Mouse (Mus musculus) mesoderm, embryonic 11.5 days (tissue): ENCODE data around the gene Nrf1.
A peak's percentile ranks its signal among the peaks of the same experiment; 100 is the strongest.

ENCODE experiments used
- DNase-seq: peaks from one replicate; pipeline ENCODE4 v3.0.0-alpha.2; 2012; ENCODE audit warnings: low read depth, low spot score

Nrf1 gene

DNA sequence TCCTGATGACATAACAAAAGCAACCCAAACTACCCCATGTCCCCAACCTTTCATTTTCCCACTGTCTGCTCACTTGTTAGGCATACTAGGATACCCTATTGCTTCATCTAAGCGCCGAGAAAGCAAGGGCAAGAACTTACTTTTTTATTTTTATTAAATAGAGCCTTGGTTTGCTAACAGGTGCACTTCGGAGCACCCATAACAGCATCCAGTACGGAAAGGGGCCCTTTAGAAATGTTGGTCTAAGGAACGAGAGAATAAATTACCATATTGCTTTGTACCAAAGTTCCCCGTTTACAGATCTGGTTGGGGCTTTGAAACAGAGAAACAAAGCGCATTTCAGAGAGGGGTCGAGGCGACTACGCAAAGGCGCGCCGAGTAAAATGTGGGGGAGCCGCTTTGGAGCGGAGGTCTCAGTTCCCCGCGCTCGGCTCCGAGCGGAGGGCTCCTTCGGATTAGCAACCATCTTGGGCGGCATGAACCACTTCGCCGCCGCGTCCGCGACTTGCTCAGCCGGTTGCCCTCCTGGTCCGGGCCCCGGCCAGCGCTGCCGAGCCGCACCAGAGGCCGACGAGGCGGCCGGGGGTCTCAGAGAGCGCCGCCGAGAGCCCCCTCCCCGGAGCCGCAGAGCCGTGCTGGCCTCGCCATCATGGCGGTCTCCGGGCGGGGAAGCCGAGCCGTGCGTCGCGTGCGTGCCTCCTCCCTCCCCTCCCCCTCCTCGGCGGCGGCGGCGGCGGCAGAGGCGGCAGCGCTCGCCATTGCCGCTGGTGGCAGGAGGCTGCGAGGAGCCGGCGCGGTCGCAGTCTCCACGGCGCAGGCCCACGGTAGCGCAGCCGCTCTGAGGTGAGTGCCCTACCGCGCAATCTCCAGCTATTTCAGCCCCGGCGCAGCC lies at the start of gene Nrf1:
Gene Nrf1, plus strand, starts transcription at position 718 of the 892 bp plus-strand sequence.
- peak; percentile 88 for DNase-seq

DNA sequence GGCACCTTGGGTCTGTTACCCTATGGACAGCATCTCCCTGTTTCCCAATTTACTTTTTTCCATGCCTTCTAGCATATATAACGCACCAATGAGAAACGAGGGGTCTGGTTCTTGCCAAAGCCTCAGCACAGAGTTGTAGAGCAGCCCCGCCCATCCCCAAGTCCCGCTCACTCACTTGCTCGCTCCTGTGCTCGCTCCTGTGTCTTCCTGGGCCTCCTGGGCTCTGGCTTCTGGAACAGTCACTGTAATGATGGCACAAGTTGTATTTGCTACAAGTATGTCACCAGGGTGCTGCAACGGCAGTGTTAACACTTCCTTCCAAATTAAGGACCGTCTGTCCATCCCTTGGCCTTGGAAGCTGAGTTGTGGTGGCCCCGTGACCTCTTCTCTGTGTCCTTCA lies 49.6 kb upstream of the Nrf1 start:
- no peak for DNase-seq

DNA sequence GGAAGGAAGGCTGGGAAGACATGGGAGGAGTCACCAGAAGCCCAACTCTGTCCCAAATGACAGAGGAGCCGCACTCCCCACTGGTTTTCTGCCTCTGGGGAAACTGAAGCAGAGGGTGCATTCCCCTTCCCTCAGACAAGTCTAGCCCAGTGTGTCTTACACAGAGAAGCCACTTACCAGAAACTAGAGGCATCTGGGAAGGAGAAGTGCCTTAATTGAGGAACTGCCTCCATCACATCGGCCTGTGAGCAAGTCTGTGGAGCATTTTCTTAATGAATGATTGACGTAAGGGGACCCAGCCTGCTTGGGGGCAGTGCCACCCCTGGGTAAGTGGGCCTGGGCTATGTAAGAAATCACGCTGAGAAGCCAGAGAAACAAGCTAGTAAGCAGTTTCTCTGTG lies 49.0 kb upstream of the Nrf1 start:
- DNase-seq, result no peak

DNA sequence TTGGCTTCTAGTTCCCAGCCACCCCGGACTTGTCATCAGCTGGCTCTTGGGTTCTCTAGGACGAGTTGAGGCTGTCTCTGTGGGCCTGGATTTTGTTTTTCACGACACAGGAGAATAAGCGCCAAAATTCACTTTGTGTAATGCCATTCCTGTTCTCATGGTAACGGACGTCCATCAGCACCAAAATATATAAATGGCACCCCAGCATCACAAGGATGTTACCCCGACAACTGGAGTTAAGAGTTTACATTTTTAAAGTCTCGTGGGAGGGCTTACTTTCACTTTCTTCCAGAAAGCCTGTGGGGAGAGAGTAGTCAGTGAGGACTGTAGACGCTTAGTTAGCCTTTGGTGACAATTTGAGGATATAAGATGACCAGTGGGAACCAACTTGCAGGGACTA lies 45.2 kb upstream of the Nrf1 start:
- no peak for DNase-seq

DNA sequence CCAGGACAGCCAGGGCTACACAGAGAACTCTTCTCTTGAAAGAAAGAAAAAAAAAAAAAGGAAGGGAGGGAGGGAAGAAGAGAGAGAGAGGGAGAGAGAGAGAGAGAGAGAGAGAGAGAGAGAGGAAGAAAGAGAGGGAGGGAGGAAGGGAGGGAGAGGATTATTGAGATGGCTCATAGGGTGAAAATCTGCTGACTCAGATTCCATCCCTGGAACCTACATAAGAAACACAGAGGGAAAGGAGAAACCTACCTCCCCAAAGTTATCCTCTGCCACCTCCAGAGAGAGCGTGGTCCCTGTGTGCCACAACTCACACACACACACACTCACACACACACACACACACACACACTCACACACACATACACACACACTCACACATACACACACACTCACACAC lies 41.9 kb upstream of the Nrf1 start:
- no peak for DNase-seq

DNA sequence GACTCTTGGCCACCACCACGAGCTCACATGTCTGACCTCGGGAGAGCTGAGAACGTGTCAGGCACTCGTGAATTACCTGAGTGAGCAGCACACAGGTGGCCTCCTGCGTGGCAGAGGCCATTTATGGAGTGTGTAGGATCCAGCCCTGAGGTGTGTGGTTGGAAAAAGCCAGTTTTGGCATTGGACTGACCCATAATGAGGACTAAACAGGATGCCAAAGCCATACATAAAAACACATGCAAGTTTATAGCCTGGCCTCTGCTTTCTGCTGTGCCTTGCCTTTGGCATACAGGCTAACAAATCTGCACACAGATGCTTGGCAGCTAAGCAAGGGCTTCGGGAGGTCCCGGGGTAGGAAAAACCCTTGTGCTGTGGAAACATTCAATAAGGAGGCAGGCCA lies 38.6 kb upstream of the Nrf1 start:
- DNase-seq, result no peak

DNA sequence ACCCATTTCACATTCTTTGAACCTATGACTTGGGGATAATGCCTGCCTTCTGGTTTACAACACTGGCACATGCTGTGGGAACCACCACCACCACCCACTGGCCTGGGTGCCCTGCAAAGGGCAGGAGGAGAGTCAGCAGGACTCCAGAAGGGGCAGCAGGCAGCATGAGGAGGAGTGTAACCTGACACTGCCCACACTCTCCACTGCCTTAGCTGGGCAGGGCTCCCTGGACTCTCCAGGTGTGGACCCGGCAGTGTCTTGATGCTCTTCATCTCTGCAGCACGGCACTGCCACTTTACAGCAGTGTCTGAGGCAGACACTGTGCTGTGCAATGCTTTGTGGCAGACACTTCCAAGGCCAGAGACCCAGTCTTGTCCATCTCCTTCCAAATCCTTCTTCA lies 34.3 kb upstream of the Nrf1 start:
- DNase-seq, result no peak

DNA sequence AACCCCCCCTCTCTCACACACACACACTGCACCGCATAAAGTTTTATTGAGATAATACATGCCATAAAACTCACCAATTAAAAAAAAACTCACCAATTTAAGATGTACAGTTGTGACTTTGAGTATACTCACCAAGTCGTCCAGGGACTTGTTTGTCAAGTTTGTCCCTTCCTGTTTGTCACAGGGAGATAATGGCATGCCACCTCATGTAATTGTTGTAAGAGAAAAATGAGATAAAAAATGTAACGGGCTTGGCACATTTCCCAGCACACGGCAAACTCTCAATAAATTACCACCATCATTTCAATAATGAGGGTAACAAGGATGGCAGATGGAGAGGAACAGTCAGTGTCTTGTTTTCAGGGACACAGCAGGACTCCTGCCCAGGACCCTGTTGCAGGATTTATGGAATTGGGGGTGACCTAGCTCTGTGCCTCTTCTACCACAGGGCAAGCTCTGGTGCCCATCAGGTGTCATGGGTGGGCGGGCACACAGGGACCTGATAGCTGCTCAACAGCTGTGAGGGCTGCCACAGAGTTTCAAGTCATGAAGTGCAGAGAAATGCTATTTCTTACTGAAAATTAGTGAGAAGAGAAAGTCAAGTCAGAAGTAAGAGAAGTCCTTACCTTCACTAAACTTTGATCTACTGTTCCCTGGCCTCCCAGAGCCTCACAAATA lies 33.5 kb upstream of the Nrf1 start:
- DNase-seq, result no peak

DNA sequence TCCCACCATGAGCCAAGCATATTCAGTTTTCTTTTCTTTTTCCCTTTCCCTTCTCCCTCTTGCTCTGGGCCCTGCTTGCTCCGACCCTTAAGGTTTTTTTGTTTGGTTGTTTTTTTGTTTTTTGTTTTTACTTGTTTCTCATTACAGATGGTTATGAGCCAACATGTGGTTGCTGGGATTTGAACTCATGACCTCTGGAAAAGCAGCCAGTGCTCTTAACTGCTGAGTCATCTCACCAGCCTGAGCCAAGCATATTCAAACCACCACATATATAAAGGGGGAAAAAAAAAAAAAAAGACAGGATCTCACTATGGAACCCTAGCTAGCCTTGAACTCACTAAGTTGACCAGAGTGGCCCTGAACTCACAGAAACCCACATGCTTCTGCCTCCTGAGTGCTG lies 26.5 kb upstream of the Nrf1 start:
- no peak for DNase-seq

DNA sequence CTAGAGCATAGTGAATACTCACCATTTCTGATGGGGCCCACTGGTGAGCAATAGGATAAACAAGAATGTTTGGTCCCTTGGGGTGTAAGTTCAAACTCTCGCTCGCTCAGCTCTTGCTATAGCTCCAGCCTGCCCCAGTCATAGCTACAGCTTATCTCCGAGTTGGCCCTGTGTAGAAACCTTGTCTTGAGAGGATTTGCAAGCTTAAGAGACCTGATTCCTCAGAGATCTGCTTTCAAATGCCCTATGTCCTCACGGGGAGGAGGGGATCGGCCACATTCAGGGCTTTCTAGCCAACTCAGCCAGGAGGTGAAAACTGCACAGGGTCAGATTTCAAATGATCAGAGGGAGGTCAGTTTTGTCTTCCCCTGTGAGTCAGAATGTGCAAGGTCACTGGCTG lies 26.1 kb upstream of the Nrf1 start:
- no peak for DNase-seq

DNA sequence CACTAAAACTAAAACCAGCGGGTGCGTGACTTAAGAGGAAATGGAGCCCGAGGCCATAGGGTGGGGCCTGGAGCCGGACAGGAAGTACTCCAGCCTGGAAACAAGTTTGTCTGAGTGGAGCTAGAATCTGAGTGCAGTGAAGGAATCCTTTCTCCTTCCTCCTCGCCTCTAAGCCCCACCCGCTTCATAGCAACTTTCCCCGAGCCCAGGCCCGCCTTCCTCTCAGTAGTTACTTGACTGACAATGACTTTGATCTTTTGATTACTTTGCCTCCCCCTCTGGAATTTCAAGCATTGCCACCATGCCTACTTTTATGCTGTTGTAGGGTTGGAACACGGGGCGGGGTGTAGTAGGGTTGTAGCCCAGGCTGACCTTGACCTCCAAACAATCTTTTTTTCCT lies 21.0 kb upstream of the Nrf1 start:
- peak; percentile 24 for DNase-seq

DNA sequence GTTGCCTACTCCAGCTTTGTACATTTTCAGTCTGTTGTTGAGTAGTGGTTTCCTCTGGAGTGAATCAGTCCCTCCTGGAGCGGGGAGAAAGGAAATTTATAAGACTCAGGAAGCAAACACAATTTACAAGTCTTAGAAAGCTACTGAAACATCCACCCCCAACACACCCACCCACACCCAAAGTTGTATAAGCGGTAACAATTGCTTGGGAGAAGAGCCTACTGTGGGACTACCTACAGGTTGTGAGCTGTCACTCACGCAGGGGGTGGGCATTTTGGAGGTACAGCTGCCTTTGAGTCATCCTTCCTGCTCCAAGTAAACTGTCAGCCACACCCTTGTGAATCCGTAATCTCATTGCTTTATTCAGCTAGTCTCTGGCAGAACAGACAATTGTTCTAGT lies 19.4 kb upstream of the Nrf1 start:
- DNase-seq, result no peak

DNA sequence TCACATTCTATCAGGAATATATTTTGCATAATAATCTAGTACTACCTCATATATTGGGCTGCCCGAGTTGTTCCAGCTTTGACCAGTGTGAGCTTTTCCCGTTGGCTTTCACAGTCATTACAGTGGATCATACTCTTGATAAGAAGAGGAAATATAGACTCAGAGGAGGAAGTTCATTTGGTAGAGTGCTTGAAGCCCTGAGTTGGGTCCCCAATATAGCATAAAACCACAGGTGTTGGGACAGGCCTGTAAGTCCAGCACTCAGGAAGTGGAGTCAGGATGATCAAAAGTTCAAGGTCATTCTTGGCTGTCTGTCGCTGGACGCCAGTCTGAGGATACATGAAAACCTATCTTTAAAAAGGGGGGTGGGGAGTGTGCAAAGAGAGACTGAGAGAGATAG lies 12.7 kb upstream of the Nrf1 start:
- no peak for DNase-seq

DNA sequence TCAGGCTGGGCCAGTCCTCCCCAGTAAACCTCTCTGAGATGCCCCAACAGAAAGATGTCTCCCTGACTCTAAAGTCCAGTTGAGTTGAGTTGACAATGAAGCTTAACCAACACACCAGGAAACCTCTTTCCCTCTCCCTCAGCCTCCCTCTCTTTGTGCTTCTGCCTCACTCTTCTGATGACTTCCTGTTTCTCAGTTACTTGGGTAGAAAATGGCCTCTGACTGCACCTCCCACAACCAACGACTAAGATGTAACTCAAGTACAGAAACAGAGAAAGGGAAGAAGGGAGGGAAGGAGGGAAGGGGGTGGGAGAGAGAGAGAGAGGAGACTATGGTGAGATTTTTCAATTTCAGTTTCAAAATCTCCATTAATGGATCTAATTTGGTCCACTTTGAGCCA lies 6.3 kb upstream of the Nrf1 start:
- no peak for DNase-seq

DNA sequence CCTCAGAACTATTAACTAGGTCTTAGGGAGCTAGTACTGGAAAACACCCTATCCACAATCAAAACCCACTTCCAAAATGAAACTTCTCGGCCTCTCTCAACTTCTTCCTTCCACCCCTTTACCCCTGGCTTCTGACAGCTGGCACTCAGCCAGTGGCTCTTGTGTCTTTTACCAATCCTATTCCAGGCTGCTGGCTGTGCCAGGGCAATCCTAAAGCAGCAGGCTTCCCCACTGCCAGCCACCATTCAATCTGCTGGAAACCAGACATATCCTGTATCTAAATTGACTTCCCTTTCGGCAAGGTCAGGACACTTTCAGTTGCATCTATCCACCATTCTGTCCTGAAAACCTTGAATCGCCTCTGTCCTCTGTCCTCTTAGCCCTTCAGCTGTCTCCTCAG lies 5.3 kb upstream of the Nrf1 start:
- DNase-seq, result no peak

DNA sequence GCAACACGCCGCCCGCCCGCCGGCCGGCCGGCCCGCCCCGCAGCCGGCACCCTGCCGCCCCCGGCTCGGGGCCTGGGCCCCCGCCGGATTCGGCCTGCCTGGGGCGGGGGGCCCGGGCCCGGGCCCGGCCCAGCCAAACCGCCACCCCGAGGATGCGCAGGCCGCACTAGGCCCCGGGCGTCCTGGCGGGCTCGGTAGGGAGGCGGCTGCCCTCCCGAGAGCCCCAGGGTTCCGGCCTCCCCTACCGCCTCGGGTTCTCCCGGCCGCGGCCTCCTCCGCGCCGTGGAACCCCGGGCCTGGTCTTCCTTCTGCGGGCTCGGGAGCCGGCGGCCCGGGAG lies 344 bp downstream of the Nrf1 start:
- DNase-seq, result no peak

DNA sequence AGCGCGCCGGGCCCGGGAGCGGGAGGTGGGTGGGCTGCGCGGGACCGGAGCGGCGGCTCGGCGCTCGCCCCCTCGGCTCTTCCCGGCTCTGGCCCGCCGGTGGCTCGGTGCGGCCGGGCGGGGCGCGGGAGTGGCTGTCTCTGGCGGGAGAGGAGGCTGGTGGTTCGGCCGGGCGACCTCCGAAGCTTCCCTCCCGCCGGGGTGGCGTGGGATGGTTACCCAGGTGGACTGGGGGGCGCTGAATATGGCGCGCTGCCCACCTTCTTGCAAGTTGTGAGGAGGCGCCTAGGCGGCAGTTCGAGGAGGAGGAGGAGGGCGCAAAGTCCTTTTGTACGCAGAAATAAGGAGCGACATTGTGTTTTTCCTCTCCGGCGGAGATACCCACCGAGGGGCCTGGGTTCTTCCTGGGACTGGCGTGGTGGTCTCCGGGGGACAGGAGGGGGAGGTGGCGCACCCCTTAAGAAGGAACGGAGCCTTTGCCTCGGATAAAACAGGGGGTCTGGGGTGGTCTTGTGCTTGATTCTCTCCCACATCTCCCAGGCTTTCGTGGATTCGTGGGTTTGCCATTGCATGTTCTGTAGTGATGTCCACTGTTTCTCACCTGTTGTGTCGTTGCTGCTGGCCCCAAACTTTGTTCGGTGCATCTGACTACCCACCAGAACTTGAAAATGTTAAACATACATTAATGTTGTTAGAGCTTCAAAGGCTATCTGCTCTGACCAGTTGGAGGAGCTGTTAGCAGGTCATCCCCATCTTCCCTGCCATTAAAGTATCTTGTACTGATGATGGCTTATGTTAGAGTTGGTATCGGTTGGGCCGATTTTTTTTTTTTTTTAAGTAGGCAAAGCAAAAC lies 939 bp downstream of the Nrf1 start:
- DNase-seq, result peak; percentile 41

DNA sequence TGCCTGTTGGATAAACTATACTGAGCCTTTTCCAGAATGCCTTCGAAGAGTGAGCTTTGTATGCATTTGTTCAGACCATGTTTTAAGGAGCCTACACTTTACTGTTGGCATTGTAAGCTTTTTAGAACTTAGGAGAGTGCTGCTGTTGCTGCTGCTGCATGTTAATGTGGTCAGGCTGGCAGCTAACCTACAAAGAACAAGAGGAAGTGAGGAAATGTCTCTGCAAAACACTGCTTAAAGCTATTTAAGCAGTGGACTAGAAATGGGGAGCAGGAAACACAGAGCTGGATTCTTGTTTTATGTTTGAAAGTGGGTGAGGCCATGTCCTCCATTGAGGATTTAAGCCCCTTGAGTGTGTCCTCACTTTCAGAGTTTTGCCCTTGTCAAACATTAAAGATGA lies 5.3 kb downstream of the Nrf1 start:
- no peak for DNase-seq

DNA sequence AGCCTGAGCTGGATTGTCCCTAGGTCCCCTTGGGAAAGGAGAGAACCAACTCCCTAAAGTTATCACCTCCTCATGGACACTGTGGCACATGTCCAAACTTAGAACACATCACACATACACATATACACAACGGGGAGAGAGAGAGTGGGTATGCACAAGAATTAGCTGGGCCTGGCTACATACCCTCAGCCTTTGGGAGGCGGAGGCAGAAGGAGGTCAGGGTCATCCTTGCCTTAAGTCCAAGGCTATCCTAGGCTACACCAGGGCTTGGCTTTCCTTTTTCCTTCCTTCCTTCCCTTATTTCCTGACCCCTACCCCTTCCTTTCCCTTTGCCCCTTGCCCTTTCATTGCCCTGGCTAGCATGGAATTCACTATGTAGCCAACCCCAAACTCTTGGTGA lies 14.8 kb downstream of the Nrf1 start:
- no peak for DNase-seq

DNA sequence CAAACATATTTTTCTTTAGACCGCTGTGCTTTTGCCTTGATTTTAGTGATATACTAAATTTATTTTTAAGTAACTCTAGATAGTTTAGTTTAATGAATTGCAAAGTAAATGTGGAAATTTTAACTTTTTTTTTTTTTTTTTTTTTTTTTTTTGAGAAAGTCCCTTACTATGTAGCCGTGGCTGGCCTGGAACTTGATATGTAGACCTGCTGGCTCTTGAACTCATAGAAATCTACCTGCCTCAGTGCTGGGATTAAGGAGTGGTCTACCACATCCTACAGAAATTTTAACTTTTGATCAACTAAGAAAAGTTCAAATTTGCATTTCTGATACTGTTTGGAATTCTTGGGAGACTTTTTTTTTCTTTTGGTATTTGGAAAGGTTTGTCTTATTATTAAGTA lies 17.6 kb downstream of the Nrf1 start:
- DNase-seq, result no peak

DNA sequence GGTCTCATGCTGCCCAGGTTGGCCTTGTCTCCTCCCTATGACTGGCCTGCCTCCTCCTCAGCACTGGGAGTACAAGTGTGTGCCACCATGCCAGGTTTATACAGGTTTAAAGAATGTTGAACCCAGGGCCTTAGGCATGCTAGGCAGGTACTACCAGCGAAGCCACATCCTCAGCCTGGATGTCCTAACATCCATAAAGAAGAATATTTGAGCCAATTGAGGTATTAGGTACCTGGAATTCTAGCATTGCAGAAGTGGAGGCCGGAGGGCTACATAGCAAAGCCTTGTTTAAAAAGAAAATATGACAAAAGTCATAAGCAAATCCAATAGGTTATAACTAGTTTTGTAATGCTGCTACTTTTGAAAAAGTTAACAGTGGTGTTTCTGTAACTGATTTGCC lies 19.0 kb downstream of the Nrf1 start:
- no peak for DNase-seq

DNA sequence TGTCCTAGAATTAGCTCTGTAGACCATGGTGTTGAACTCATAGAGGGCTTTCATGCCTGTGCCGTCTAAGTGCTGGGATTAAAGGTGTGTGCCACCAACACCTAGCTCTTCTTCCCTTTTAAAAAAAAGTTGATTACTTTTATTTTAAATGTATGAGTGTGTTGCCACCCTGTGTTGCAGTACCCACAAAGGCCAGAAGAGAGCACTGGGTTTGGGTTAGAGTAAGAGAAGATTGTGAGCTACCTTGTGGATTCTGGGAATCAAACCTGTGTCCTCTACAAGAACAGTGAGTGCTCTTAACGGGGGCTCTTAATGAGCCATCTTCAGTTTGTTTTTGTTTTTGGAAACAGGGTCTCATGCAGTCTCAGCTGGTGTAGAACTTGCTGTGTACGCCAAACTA lies 24.7 kb downstream of the Nrf1 start:
- no peak for DNase-seq
